Mouse (Mus musculus) lung, embryonic 16.5 days (tissue): ENCODE results near the gene Mrln. TPM values are rescaled to one million over a fixed set of nuclear protein-coding genes. Genes with fewer than 3 reads are reported as not detected.

Experiments used
- ATAC-seq: fragments of 200-750 bp; cut with Nextera tagmentation; 2 replicates; pipeline ENCODE4 v1.8.0; 2017; ENCODE audit warnings: low read depth, mild to moderate bottlenecking, moderate library complexity
- H3K27ac ChIP-seq: fragments of 300-500 bp; sonication (generic); 2 replicates; pipeline ENCODE4 v1.5.1; 2014; ENCODE audit warnings: mild to moderate bottlenecking, control low read depth, low read length
- H3K27me3 ChIP-seq: fragments of 300-500 bp; sonication (generic); 2 replicates; pipeline ENCODE4 v1.6.1; 2014; ENCODE audit warnings: low read depth, low read length, mixed read lengths; ENCODE audit not compliant: control insufficient read depth, insufficient read depth
- H3K36me3 ChIP-seq: fragments of 300-500 bp; sonication (generic); 2 replicates; pipeline ENCODE4 v1.6.1; 2014; ENCODE audit warnings: low read length; ENCODE audit not compliant: control insufficient read depth, insufficient read depth
- H3K4me1 ChIP-seq: fragments of 300-500 bp; sonication (generic); replicated peaks from 2 replicates; pipeline ENCODE4 v1.6.1; 2014; ENCODE audit warnings: low read length, mixed read lengths; ENCODE audit not compliant: control insufficient read depth, insufficient read depth
- H3K4me2 ChIP-seq: fragments of 300-500 bp; sonication (generic); 2 replicates; pipeline ENCODE4 v1.6.1; 2014; ENCODE audit warnings: low read depth, low read length, control low read depth
- H3K4me3 ChIP-seq: fragments of 300-500 bp; sonication (generic); 2 replicates; pipeline ENCODE4 v1.5.1; 2014; ENCODE audit warnings: mild to moderate bottlenecking, low read length, control low read depth
- H3K9ac ChIP-seq: fragments of 300-500 bp; sonication (generic); 2 replicates; pipeline ENCODE4 v1.6.1; 2014; ENCODE audit warnings: low read length, control low read depth
- H3K9me3 ChIP-seq: fragments of 300-500 bp; sonication (generic); 2 replicates; pipeline ENCODE4 v1.6.1; 2016; ENCODE audit warnings: low read length; ENCODE audit not compliant: control insufficient read depth
- WGBS: fragments of 180-500 bp; shearing (Covaris S2); extraction: QIAGEN DNeasy Blood & Tissue Kit; methylation state at CpG from one replicate; pipeline ENCODE4 v1.1.7; 2014; 5-methylcytosine and 5-hydroxymethylcytosine counted together
- polyA plus RNA-seq: library from polyadenylated mRNA; unstranded; fragments of >200 nt; fragmentation: Nextera tagmentation; extraction: Ambion mirVana; gene quantifications from 2 replicates; pipeline ENCODE4 v1.2.1, GENCODE M21; 2015

Mrln gene
- polyA plus RNA-seq, 1 experiment from 2014 or later = 1.6 TPM

- Histone ChIP-seq H3K36me3 (peaks cover 12% of the 10 kb centered on the region; the same call in 1 of the 2 replicates), H3K4me2 (no peak overlapping the region), H3K4me3 (no peak overlapping the region), H3K9ac (no peak overlapping the region), H3K9me3 (no peaks in the 10 kb centered on the region), H3K27me3 (no peaks in the 10 kb centered on the region), H3K4me1 (peaks cover 4% of the 10 kb centered on the region; the same call in 1 of the 2 replicates), H3K27ac (no peak overlapping the region)
- 40% methylated on average over 11 of the region's 11 CpGs for WGBS
- no peak for ATAC-seq
Observed at GRCm38 (mm10) chr10:70167625-70168024, 36.8 kb upstream of the Mrln start.

GRCm38 (mm10) chr10:70168396-70168795 lies 36.1 kb upstream of the Mrln start:
- no peak for ATAC-seq
- Histone ChIP-seq H3K4me3 (no peak overlapping the region), H3K9me3 (no peaks in the 10 kb centered on the region), H3K4me2 (no peak overlapping the region), H3K4me1 (peaks cover 4% of the 10 kb centered on the region; the same call in 1 of the 2 replicates), H3K9ac (no peak overlapping the region), H3K27ac (no peak overlapping the region), H3K36me3 (peaks cover 12% of the 10 kb centered on the region; the same call in 1 of the 2 replicates), H3K27me3 (no peaks in the 10 kb centered on the region)
- 43% methylated on average over 13 of the region's 13 CpGs for WGBS

DNA sequence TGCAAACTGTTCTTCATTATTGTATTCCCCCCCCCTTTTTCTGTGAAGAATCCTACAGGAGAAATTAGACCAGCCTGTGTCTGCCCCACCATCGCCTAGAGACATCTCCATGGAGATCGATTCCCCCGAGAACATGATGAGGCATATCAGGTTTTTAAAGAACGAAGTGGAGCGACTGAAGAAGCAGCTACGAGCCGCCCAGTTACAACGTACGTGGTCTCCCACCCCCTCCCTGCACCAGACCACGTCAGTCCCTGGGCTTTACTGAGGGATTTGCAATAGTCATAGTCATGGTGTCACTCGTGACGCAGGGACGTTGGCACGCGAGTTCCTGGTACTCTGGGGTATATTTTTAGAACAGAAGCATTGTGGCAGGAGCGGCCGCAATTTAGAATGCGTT lies 35.4 kb upstream of the Mrln start:
- Histone ChIP-seq H3K4me2 (no peak overlapping the region), H3K36me3 (peaks cover 12% of the 10 kb centered on the region; the same call in 1 of the 2 replicates), H3K9ac (no peak overlapping the region), H3K4me3 (no peak overlapping the region), H3K27ac (no peak overlapping the region), H3K4me1 (peaks cover 4% of the 10 kb centered on the region; the same call in 1 of the 2 replicates), H3K9me3 (no peaks in the 10 kb centered on the region), H3K27me3 (no peaks in the 10 kb centered on the region)
- WGBS = 85% methylated on average over 18 of the region's 18 CpGs
- no peak for ATAC-seq

DNA sequence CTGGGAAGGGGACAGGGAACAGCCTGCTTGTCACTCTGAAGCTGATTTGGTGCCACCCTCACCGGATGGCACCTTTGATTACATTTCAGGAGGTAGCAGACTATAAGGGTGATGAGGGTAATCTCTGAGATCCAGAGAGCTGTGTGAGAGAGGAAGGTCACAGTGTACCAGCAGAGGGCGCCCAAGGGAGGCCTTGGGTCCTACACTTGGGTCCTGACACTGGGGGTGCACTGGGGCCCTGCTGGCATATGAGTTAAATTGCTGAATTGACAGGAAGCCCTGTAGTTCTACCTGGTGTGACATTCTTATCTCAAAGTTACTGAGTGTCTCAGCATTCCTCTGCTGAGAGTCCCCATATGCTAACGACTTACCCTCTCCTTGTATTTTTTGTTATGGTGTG lies 31.1 kb upstream of the Mrln start:
- Histone ChIP-seq H3K9me3 (no peaks in the 10 kb centered on the region), H3K27ac (no peak overlapping the region), H3K4me3 (no peak overlapping the region), H3K9ac (no peak overlapping the region), H3K4me2 (no peak overlapping the region), H3K27me3 (no peaks in the 10 kb centered on the region), H3K36me3 (peaks cover 19% of the 10 kb centered on the region; the same call in 1 of the 2 replicates), H3K4me1 (no peaks in the 10 kb centered on the region; the same call in 1 of the 2 replicates)
- peak; percentile 62; the same call in 1 of the 2 replicates for ATAC-seq
- WGBS = 53% methylated on average over 3 of the region's 3 CpGs

GRCm38 (mm10) chr10:70174494-70175190 lies 29.8 kb upstream of the Mrln start:
- Histone ChIP-seq H3K4me2 (no peak overlapping the region), H3K36me3 (peaks cover 16% of the 10 kb centered on the region; the same call in 1 of the 2 replicates), H3K27me3 (no peaks in the 10 kb centered on the region), H3K9ac (no peak overlapping the region), H3K4me3 (no peak overlapping the region), H3K27ac (no peak overlapping the region), H3K4me1 (no peaks in the 10 kb centered on the region), H3K9me3 (no peaks in the 10 kb centered on the region)
- peak; percentile 28; the same call in 1 of the 2 replicates for ATAC-seq
- 71% methylated on average over 16 of the region's 16 CpGs for WGBS

GRCm38 (mm10) chr10:70180727-70181126 lies 23.7 kb upstream of the Mrln start:
- Histone ChIP-seq H3K36me3 (peaks cover 10% of the 10 kb centered on the region; the same call in 1 of the 2 replicates), H3K4me1 (peaks cover 23% of the 10 kb centered on the region), H3K9ac (no peak overlapping the region), H3K9me3 (no peaks in the 10 kb centered on the region), H3K27me3 (no peaks in the 10 kb centered on the region), H3K4me3 (no peak overlapping the region), H3K27ac (no peak overlapping the region), H3K4me2 (no peak overlapping the region)
- 82% methylated on average over 9 of the region's 9 CpGs for WGBS
- no peak for ATAC-seq

DNA sequence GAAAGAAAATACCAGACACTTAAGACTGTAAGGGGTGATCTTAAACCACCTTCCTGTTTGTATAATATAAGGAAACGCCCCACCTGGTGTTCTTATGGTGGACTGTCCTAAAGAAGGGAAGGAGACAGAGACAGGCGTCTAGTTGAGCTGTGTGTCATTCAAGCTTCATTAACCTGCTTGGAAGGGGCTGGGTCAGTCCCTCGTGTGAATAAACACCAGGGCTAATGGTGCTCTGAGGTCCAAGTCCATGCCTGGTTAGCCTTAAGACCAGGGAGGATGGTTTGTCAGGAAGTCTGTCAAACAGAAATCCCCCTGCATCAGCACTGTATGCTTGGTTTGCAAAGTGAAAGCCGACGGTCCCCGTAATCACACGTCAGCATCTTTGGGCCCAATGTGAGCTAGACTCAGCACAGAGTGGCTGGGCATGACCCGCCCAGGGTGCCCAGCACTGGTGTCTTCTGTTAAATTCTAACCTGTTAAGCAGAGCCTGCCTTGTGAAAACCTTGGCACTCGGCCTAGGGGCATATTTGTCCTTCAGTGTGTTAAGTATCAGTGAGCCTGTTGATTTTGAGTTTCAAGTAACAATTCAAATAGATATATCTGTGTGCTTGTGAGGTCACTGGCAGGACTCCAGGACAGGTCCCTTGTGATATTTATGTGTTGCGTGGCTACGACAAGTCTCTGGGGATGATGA lies 23.0 kb upstream of the Mrln start:
- Histone ChIP-seq H3K9ac (no peak overlapping the region), H3K27ac (no peak overlapping the region), H3K4me3 (no peak overlapping the region), H3K27me3 (no peaks in the 10 kb centered on the region), H3K36me3 (peaks cover 10% of the 10 kb centered on the region; the same call in 1 of the 2 replicates), H3K4me1 (peaks cover 23% of the 10 kb centered on the region), H3K4me2 (0 out of 2 replicates have a peak overlapping the region, but pooled peaks have one; percentile 15), H3K9me3 (no peaks in the 10 kb centered on the region)
- ATAC-seq = peak; percentile 66
- 59% methylated on average over 11 of the region's 11 CpGs for WGBS

DNA sequence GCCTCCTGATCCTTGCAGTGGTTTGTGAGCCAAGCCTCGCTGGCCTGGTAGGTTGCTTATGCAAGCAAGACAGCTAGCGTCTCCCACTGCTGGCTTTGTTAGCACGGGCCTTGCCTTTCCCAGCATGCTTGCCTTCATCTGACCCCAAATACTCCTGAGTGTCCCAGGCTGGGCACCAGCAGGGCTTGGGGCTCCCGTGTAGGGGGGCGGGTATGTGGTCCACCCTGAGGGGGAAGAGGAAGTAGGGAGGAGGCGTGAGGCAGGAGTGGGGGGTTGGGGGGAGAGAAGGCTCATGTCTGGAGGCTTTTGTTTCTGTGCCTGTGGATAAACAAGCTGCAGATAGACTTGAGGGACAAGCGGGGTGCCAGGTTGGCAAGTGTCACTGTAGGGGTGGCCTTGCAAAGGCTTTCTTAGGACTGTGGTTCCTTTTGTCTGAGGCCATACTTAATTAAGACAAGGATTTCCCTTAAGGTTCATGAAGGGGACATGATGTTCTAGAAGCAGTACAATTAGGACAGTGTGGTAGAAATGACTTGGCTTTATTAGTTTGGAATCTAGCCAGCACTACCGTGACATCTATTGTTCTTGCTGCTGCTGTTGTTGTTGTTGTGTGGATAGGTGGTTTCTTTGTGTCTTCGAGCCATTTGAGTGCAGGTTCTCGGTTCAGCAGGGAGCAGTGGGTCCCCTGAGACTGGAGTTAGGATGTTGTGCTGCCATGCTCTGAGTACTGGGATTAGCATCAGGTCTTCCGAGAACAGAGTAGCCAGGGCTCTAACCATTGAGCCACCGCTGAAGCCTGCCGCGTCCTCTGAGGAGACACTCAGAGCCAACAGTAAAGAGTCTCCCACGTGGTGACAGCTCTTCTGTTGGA lies 21.0 kb upstream of the Mrln start:
- Histone ChIP-seq H3K4me3 (no peak overlapping the region), H3K4me1 (peaks cover 23% of the 10 kb centered on the region), H3K36me3 (peaks cover 8% of the 10 kb centered on the region; the same call in 1 of the 2 replicates), H3K27me3 (no peaks in the 10 kb centered on the region), H3K9me3 (no peaks in the 10 kb centered on the region), H3K9ac (no peak overlapping the region), H3K4me2 (no peak overlapping the region), H3K27ac (peak overlapping the region; percentile 51; the same call in 1 of the 2 replicates)
- 56% methylated on average over 15 of the region's 15 CpGs for WGBS
- peak; percentile 48 for ATAC-seq
